Mouse (Mus musculus): Measurements from ENCODE around the gene Nono. TPM values are rescaled to one million over a fixed set of nuclear protein-coding genes. Genes with fewer than 3 reads are reported as not detected.
A peak's percentile ranks its signal among the peaks of the same experiment; 100 is the strongest.

Nono gene
- 325 and 355 TPM in 2 replicates for polyA plus RNA-seq (2015; fragmentation: Nextera tagmentation; extraction: Ambion mirVana)

DNA sequence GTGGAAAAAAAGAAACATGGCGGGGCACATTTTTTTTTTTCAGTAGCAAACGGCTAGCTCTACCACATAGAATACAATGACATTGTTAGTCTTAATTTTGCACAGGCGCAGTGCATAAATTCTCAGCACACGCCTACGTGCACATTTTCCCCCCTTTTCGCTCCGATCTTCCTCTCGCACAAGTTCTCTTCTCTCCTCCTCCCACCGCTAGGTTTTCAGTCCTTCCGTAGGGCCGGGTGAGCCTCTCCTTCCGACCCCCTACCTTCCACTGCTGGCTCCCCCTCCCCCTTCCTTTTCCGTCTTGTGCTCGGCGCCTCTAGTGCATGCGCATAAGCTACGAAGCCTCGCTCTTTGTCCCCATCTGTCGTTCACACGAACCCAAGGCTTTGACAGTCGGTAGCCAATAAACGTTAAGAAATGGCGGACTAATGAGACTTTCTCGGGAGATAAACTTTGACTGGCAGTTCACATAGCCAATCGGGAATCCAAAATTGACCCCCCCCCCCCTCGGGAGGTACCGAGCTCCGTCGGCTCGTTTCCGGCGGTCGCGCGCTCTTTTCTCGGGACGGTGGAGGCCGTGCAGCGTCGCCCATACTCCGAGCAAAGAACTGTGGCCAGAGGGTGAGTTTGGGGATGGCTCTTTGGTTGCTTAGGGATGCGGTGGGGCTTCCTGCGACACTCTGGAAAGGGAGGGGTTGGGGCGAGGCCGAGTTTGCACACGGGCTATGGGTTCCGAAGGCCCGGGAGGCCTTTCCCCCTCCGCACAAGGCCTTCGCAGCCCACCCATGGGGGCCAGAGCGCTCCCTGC, at the start of gene Nono:
Gene Nono, plus strand, starts transcription at position 177 of the 808 bp plus-strand sequence.
- Histone ChIP-seq H3K9ac (peak within 1 kb of the TSS; percentile 58), H3K4me1 (no peaks in the 10 kb centered on the region), H3K27me3 (replicated peaks) (no peaks in the 10 kb centered on the region), H3K4me3 (replicated peaks) (peak within 1 kb of the TSS; percentile 59), H3K9me3 (no peaks in the 10 kb centered on the region), H3K27ac (peak within 1 kb of the TSS; percentile 91), H3K36me3 (no peaks in the 10 kb centered on the region), H3K4me2 (peak within 1 kb of the TSS; percentile 44)
- ATAC-seq (ENCODE audit: insufficient read depth, low FRiP score, low read depth), result peak; percentile 94
- 21% methylated on average over 39 of the region's 51 CpGs for WGBS

DNA sequence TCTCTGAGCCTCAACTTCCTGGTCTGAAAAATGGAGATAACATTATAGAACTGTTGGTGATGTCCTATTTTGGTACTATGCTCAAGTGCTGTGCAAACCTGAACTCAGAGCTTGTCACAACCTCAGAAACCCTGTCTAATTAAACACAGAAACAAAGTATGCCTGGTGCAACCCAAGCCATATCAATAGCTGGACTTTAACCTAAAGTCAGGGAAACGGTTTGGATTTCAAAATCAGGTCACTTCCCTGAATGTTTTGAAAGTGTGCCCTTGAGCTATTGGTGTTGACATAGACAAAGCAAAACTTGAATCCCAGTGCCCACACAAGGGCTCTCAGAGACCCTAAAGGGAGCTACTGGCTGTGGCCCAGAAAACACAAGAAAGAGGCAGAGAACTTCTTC, 49.4 kb upstream of the Nono start:
- H3K36me3 ChIP-seq, result no peaks in the 10 kb centered on the region
- no peak for ATAC-seq (ENCODE audit: insufficient read depth, low FRiP score, low read depth)
- H3K27me3 ChIP-seq (replicated peaks), result peaks cover 18% of the 10 kb centered on the region; the same call in 1 of the 2 replicates
- WGBS, result 62% methylated on average over 1 of the region's 1 CpGs
- H3K27ac ChIP-seq, result no peak overlapping the region
- no peak overlapping the region for H3K4me3 ChIP-seq (replicated peaks)
- H3K9ac ChIP-seq, result no peak overlapping the region
- H3K4me2 ChIP-seq, result no peak overlapping the region
- H3K9me3 ChIP-seq, result no peaks in the 10 kb centered on the region
- no peaks in the 10 kb centered on the region for H3K4me1 ChIP-seq

DNA sequence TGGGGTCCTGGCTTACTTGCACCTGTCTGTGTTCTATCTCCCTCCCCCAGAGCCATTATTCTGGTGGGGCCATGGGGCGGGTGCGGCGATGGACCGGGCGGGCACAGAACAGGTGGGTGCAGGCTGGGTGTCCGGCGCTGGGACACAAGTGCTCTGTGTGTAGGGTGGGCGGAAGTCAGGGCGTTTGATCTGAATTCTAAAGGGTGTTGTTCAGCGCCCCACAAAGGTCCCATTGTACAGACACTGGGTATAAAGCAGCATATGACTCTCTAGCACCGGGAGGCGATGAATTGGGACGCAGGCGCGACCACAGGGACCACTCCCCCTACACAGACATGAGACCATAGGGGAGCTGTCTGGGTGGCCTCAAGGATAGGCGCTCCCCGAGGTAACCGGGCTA, 45.7 kb upstream of the Nono start:
- 38% methylated on average over 18 of the region's 18 CpGs for WGBS
- H3K9me3 ChIP-seq, result no peaks in the 10 kb centered on the region
- H3K27ac ChIP-seq, result no peak overlapping the region
- ATAC-seq (ENCODE audit: insufficient read depth, low FRiP score, low read depth), result no peak; the same call in 1 of the 2 replicates
- no peaks in the 10 kb centered on the region for H3K36me3 ChIP-seq
- no peak overlapping the region for H3K4me2 ChIP-seq
- no peaks in the 10 kb centered on the region for H3K4me1 ChIP-seq
- H3K4me3 ChIP-seq (replicated peaks), result no peak overlapping the region
- H3K27me3 ChIP-seq (replicated peaks), result peaks cover 18% of the 10 kb centered on the region
- H3K9ac ChIP-seq, result no peak overlapping the region

DNA sequence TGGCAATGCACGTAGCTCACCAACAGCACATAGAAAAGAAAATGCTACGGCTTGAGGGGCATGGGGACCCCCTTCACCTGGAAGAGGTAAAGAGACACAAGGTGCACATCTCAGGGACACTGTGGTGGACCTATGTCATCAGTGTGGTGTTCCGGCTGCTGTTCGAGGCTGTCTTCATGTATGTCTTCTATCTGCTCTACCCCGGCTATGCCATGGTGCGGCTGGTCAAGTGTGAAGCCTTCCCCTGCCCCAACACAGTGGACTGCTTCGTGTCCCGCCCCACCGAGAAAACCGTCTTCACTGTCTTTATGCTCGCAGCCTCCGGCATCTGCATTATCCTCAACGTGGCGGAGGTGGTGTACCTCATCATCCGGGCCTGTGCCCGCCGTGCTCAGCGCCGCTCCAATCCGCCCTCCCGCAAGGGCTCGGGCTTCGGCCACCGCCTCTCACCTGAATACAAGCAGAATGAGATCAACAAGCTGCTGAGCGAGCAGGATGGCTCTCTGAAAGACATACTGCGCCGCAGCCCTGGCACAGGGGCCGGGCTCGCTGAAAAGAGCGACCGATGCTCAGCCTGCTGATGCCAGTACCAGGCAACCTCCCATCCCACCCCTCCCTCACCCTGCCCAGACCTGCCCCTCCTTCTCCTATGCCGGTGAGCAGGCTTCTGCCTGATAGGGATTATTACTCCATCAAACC, 44.5 kb upstream of the Nono start:
- H3K4me1 ChIP-seq, result no peaks in the 10 kb centered on the region
- H3K27me3 ChIP-seq (replicated peaks), result peaks cover 18% of the 10 kb centered on the region
- H3K4me2 ChIP-seq, result peak overlapping the region; percentile 43
- H3K36me3 ChIP-seq, result no peaks in the 10 kb centered on the region
- H3K4me3 ChIP-seq (replicated peaks), result no peak overlapping the region
- H3K27ac ChIP-seq, result no peak overlapping the region
- no peaks in the 10 kb centered on the region for H3K9me3 ChIP-seq
- no peak overlapping the region for H3K9ac ChIP-seq
- no peak for ATAC-seq (ENCODE audit: insufficient read depth, low FRiP score, low read depth)
- 20% methylated on average over 31 of the region's 32 CpGs for WGBS

DNA sequence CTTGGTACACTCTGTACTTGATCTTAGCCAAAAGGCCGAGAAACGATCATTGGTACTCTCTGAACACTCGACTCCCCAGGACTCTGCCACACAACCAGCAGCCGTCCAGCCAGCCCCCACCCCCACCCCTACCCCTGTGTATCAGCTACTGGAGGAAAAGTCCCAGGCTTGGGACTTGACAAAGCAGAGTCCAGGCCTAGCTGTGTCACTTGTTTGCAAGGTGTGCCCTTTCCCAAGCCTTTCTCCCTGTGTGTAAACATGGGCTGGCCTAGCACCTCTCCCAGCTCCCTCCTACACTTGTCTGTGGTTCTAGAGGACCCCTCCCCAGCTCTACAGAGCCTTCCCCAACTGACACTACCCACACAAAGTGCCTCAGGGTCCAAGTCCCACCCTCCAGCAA, 42.9 kb upstream of the Nono start:
- Histone ChIP-seq H3K9me3 (no peaks in the 10 kb centered on the region), H3K27ac (no peak overlapping the region)
- WGBS, result 26% methylated on average over 4 of the region's 4 CpGs

DNA sequence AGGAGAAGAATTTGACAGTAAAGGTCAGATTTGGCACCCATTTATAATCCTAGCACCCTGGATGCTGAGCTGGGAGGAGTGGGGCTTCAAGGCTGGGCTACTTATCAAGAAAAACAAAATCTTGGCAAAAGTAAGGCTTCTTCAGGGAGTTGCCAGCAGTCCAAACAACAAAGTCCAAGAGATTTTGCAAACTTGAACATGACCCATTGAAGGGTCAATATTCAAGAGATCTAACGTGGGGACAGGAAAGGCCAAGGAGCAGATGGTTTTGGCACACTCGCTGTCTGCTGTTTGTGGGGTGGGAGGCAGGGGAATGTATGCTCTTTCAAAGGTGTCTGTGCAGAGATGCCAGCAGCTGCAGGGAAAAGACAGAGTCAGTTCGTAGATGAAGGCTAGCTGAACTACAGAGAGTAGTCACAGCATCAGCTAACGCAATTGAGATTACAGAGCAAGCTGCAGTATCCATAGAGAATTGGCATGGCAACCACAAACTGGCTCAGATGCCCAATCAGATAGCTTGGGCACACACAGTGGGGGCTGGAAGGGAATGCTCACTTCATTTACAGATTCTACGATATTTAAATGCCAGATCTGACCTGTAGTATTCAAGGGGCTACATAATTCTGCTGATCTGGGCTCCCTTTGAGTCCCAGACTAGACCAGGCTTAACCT, 40.1 kb upstream of the Nono start:
- Histone ChIP-seq H3K27ac (no peak overlapping the region), H3K4me2 (no peak overlapping the region), H3K9ac (no peak overlapping the region), H3K36me3 (no peaks in the 10 kb centered on the region), H3K4me1 (no peaks in the 10 kb centered on the region), H3K9me3 (no peaks in the 10 kb centered on the region), H3K4me3 (replicated peaks) (no peak overlapping the region), H3K27me3 (replicated peaks) (peaks cover 4% of the 10 kb centered on the region)
- WGBS, result 68% methylated on average over 5 of the region's 5 CpGs
- ATAC-seq (ENCODE audit: insufficient read depth, low FRiP score, low read depth), result no peak

More for the DNA sequence above, 42.9 kb upstream of the Nono start:
- H3K9ac ChIP-seq, result no peak overlapping the region
- no peak overlapping the region for H3K4me3 ChIP-seq (replicated peaks)
- no peaks in the 10 kb centered on the region for H3K4me1 ChIP-seq
- ATAC-seq (ENCODE audit: insufficient read depth, low FRiP score, low read depth), result no peak; the same call in 1 of the 2 replicates
- peaks cover 18% of the 10 kb centered on the region for H3K27me3 ChIP-seq (replicated peaks)
- H3K36me3 ChIP-seq, result no peaks in the 10 kb centered on the region
- H3K4me2 ChIP-seq, result no peak overlapping the region

DNA sequence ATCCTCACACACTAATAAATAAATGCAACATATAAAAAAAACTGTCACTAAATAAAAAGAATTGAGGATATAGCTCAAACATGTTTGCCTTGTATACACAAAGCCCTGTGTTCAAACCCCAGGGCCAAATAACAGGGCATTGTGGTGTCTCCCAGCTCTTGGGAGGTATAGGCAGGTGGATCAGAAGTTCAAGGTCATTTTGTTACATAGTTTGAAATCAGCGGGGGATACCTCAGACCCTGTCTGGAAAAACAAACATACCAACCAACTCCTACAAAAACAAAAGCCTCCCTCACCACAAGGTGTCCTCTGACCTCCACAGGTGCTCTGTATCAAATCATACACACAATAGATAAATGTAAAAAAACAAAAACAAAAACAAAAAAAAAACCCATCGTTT, 34.8 kb upstream of the Nono start:
- Histone ChIP-seq H3K4me3 (replicated peaks) (no peak overlapping the region), H3K9ac (no peak overlapping the region), H3K4me2 (no peak overlapping the region), H3K9me3 (no peaks in the 10 kb centered on the region), H3K27ac (no peak overlapping the region), H3K36me3 (no peaks in the 10 kb centered on the region), H3K4me1 (no peaks in the 10 kb centered on the region), H3K27me3 (replicated peaks) (peaks cover 8% of the 10 kb centered on the region; the same call in 1 of the 2 replicates)
- ATAC-seq (ENCODE audit: insufficient read depth, low FRiP score, low read depth), result no peak
- WGBS, result 48% methylated on average over 2 of the region's 2 CpGs

DNA sequence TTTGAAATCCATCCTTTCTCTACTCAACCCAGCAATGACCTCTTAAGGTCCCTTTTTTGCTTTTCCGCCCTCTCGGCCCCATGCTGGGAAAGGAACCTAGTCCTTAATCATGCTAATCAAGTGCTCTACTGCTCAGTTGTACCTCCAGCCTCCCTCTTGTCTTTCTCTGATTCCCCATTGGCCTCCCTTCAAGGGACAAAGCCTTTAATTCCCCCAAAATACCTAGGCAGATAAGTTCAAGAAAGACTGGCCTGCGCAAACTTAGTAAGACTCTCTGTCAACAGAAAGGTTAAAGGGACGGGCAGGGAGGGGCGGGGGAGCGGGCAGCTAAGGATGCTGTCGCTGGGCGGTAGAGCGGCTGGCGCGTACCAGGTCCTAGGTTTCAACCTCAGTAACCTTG, 32.7 kb upstream of the Nono start:
- no peak for ATAC-seq (ENCODE audit: insufficient read depth, low FRiP score, low read depth)
- no peak overlapping the region for H3K4me2 ChIP-seq
- no peak overlapping the region for H3K27ac ChIP-seq
- no peak overlapping the region for H3K9ac ChIP-seq
- no peaks in the 10 kb centered on the region for H3K4me1 ChIP-seq
- WGBS, result 29% methylated on average over 11 of the region's 11 CpGs
- no peak overlapping the region for H3K4me3 ChIP-seq (replicated peaks)
- no peaks in the 10 kb centered on the region for H3K36me3 ChIP-seq
- peaks cover 8% of the 10 kb centered on the region; the same call in 1 of the 2 replicates for H3K27me3 ChIP-seq (replicated peaks)
- no peaks in the 10 kb centered on the region for H3K9me3 ChIP-seq

DNA sequence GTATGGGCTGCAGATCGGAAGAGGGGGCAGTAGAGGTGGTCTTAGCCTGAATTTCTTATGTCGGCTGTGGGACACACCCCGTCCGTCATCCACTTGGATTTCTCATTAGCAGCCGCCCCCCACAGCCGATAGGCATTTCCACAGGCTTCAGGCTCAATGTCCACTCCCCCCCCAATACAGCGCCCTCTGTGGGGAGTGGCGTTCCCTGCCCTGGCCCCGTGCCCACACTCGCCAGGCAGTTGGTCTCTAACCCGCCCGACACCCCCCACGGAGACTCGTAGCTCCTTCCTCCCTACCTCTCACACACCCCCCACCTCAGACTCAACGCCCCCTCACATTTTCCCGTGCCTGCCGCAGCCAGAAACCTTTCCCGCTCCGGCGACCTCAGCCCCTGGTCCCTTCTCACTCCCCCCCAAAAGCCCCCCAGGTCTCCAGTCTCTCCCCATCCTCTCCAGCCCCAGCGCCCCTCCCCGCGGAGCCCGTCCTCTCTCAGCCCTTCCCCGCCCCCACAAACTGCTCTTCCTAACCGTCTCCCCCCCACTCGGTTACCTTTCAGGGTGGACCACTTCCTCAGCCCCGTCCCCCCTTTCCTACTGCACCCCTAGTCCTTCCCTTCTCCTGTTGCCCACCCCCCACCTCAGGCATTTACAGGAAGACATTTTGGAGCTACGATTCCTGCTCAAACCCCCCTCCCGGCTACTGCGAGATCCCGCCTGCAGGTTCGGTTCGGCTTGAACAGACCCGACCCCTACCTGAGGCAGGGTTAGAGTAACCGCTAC, 10.0 kb upstream of the Nono start:
- Histone ChIP-seq H3K27ac (peak overlapping the region; percentile 54; the same call in 1 of the 2 replicates), H3K4me2 (peak overlapping the region; percentile 53), H3K4me3 (replicated peaks) (peak overlapping the region; percentile 58), H3K27me3 (replicated peaks) (no peaks in the 10 kb centered on the region), H3K36me3 (no peaks in the 10 kb centered on the region), H3K4me1 (peaks cover 8% of the 10 kb centered on the region; the same call in 1 of the 2 replicates), H3K9me3 (no peaks in the 10 kb centered on the region), H3K9ac (peak overlapping the region; percentile 56)
- ATAC-seq (ENCODE audit: insufficient read depth, low FRiP score, low read depth), result no peak
- WGBS, result 23% methylated on average over 33 of the region's 36 CpGs

DNA sequence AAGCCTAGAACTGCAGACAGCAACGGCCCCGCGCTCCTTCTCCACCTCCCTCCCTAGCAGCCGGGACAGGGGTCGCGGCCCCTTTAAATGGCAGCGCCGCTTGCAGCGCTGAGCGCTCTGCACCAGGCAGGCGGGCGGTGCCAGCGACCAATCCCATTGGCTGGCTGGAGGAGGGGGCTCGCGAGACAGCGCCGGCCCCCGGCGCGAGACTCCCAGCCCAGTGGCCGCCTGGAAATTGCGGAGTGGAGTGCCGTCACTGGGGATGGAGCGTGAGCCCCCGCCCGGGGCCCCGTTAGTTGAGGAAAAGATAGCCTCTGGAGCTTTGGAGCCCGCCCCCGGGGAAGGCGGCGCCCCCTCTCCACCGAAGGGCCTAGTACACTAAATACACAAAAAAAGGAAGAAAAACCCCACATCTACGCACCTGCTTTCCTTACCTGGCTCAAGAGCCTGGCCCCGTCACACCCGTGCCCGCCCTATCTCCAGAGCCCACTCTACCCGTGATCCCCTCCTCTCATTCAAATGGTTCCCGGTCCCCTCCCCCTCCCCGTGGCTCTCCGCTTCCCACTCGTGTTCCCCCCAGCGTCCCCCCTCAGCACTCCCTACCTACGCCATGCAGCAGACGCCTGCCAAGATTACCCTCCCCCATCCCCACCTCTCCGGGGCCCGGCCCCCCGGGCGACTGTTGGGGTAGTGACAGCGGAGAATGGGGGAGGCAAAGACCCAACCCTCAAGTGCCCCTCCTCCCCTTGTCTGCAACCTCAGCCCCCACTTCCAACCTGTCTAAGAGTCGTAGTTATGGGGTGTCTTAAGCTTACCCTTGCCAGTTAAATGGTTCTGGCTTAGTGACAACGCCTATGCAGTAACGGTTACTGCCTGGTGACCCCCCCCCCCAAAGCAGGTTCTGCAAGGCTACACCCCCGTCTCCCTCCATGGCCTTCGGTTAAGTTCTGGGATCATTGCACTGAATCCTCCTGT, 9.1 kb upstream of the Nono start:
- peak overlapping the region; percentile 58 for H3K4me3 ChIP-seq (replicated peaks)
- H3K4me2 ChIP-seq, result peak overlapping the region; percentile 58
- H3K9me3 ChIP-seq, result no peaks in the 10 kb centered on the region
- H3K4me1 ChIP-seq, result peaks cover 8% of the 10 kb centered on the region; the same call in 1 of the 2 replicates
- peak overlapping the region; percentile 54 for H3K27ac ChIP-seq
- H3K27me3 ChIP-seq (replicated peaks), result no peaks in the 10 kb centered on the region
- no peaks in the 10 kb centered on the region for H3K36me3 ChIP-seq
- peak; percentile 94 for ATAC-seq (ENCODE audit: insufficient read depth, low FRiP score, low read depth)
- 15% methylated on average over 48 of the region's 54 CpGs for WGBS
- peak overlapping the region; percentile 56 for H3K9ac ChIP-seq

Data from stomach, embryonic 15.5 days (tissue).